Mouse (Mus musculus) MEL (cell line): ENCODE measurements around the gene Fbxw7.

Source experiments
- CTCF ChIP-seq, 3 experiments: IDR thresholded peaks in 2 of 3; conservative IDR thresholded peaks in 1 of 3; 2 replicates each; pipeline ENCODE4 v1.5.1; 2011 to 2012; ENCODE audit warnings: low read length in 3 of 3, low read depth in 2 of 3, mild to moderate bottlenecking in 2 of 3, improper control_type of control experiment in 1 of 3, inconsistent platforms in 1 of 3, mixed read lengths in 1 of 3, moderate library complexity in 1 of 3; ENCODE audit not compliant: control insufficient read depth in 1 of 3, insufficient read depth in 1 of 3, poor library complexity in 1 of 3, severe bottlenecking in 1 of 3
- HCFC1 ChIP-seq: IDR thresholded peaks from 2 replicates; pipeline ENCODE4 v1.6.1; 2012; ENCODE audit warnings: low read depth, mild to moderate bottlenecking, inconsistent platforms, low read length, improper control_type of control experiment, moderate library complexity
- NRF1 ChIP-seq: IDR thresholded peaks from 2 replicates; pipeline ENCODE4 v1.6.1; 2014; ENCODE audit warnings: low read depth, mild to moderate bottlenecking, inconsistent platforms, low read length, improper control_type of control experiment, moderate library complexity; ENCODE audit not compliant: poor library complexity, insufficient read depth, severe bottlenecking

DNA sequence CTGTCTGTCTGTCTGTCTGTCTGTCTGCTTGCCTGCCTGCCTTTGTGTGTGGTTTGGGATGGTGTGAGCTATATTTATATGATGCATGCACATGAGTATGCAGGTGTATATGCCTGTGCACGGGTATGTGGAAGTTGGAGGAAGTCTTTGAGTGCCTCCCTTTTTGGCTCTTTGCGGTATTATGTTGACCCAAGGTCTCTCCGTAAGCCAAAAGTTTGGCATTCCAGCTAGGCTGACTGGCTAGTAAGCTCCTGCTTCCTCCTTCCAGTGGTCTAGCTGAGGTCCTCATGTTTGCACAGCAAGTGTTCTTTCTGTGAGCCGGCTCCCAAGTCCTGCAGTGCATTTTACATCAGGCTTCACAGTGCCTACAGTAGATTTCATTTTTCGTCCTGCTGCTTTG, 24.4 kb downstream of the Fbxw7 start:
- TF ChIP-seq CTCF (IDR thresholded peaks at IDR 0.05 in 2 of 3, conservative IDR thresholded peaks at IDR 0.05 in 1 of 3; ENCODE audit: control insufficient read depth in 1 of 3, insufficient read depth in 1 of 3, low read depth in 2 of 3, low read length in 3 of 3, poor library complexity in 1 of 3, severe bottlenecking in 1 of 3), result no peak
- TF ChIP-seq NRF1, result no peak
- no peak for TF ChIP-seq HCFC1
